Mouse (Mus musculus): ENCODE results near the gene Krt8. TPM values are rescaled to one million over a fixed set of nuclear protein-coding genes. Genes with fewer than 3 reads are reported as not detected.

The Krt8 gene
- not detected for total RNA-seq (2023)

GRCm38 (mm10) chr15:102004189-102004588 lies at the start of gene Krt8:
Gene Krt8, minus strand, starts transcription at chr15:102004482.

DNA sequence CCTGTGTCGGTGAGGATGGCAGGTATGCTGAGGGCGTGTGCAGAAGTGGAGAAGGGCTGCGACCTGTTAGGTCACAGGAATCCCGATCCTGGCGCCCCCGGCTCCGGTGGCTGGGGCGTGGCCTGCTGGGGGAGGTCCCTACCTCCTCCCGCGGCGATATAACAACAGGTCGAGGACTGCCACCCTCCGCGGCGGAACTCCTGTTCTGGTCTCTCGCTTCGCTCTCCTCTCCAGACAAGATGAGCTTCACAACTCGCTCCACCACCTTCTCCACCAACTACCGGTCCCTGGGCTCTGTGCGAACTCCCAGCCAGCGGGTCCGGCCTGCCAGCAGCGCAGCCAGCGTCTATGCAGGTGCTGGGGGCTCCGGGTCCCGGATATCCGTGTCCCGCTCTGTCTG lies 23.8 kb upstream of the Krt8 start, which contains the start of gene Krt18:
TSS of gene Krt18 (plus strand) at position 141 of the 400 bp plus-strand sequence.

DNA sequence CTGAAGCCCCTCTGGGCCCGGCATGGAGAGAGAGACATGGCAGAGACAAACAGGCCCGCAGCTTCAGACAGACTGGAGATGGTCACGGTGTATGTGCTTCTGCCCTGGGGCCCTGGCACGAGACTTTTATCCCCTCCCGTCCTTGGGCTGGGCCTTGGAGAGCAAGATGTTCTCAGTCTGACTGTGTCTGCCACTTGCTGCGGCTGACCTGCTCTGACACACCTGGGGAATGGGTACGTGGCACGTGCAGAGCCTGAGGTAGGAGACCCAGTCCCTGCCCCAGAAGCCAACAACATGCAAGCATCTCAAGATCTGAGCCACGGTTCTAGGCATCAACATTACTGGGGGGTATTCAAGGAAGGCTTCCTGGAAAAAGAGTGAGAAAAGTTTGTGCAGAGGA lies 50.1 kb downstream of the Krt8 start, which contains the start of gene Krt78:
TSS of gene Krt78 (minus strand) at position 101 of the 400 bp plus-strand sequence.

Other genes starting within 250 kb of the Krt8 start
- gene Krt72, start 218.0 kb downstream of the Krt8 start, total RNA-seq (2023): not detected
- gene Krt73, start 202.1 kb downstream of the Krt8 start, total RNA-seq (2023): not detected
- gene Krt2, start 186.3 kb downstream of the Krt8 start, total RNA-seq (2023): not detected
- not detected for gene Krt1, start 153.7 kb downstream of the Krt8 start, total RNA-seq (2023)
- not detected for gene Krt77, start 134.8 kb downstream of the Krt8 start, total RNA-seq (2023)
- gene Krt76, start 111.6 kb downstream of the Krt8 start, total RNA-seq (2023): not detected
- not detected for gene Krt4, start 79.7 kb downstream of the Krt8 start, total RNA-seq (2023)
- gene Krt79, start 64.2 kb downstream of the Krt8 start, total RNA-seq (2023): not detected
- not detected for gene Krt78, start 50.2 kb downstream of the Krt8 start, total RNA-seq (2023)
- not detected for gene Krt18, start 23.7 kb upstream of the Krt8 start, total RNA-seq (2023)
- gene Eif4b, start 69.3 kb upstream of the Krt8 start, total RNA-seq (2023): 270 TPM
- 0.73 TPM for gene Tns2, start 95.9 kb upstream of the Krt8 start, total RNA-seq (2023)
- 29.8 TPM for gene Spryd3, start 131.8 kb upstream of the Krt8 start, total RNA-seq (2023)
- not detected for gene Igfbp6, start 139.9 kb upstream of the Krt8 start, total RNA-seq (2023)
- 0.67 TPM for gene Soat2, start 146.0 kb upstream of the Krt8 start, total RNA-seq (2023)
- gene Zfp740, start 198.8 kb upstream of the Krt8 start, total RNA-seq (2023): 97.8 TPM
- gene Csad, start 200.2 kb upstream of the Krt8 start, total RNA-seq (2023): 22.1 TPM
- 752 TPM for gene Itgb7, start 227.5 kb upstream of the Krt8 start, total RNA-seq (2023)

Measured in CD8-positive naive resting alpha-beta T cell, adult 57 days (primary cell).